Mouse (Mus musculus) liver, embryonic 11.5 days (tissue): ENCODE data around the gene Muc13. TPM values are rescaled to one million over a fixed set of nuclear protein-coding genes. Genes with fewer than 3 reads are reported as not detected.

Source experiments
- ATAC-seq: fragments of 200-750 bp; cut with Nextera tagmentation; replicated peaks from 2 replicates; pipeline ENCODE4 v1.8.0; 2017; ENCODE audit warnings: moderate number of reproducible peaks, mild to moderate bottlenecking, moderate TSS enrichment, moderate library complexity; ENCODE audit not compliant: low FRiP score
- DNase-seq: peaks from one replicate; pipeline ENCODE4 v3.0.0-alpha.2; 2017; ENCODE audit warnings: low spot score
- H3K27ac ChIP-seq: fragments of 300-500 bp; sonication (generic); 2 replicates; pipeline ENCODE4 v1.5.1; 2014; ENCODE audit warnings: mild to moderate bottlenecking, low read depth, low read length, control low read depth
- H3K27me3 ChIP-seq: fragments of 300-500 bp; sonication (generic); replicated peaks from 2 replicates; pipeline ENCODE4 v1.6.1; 2014; ENCODE audit warnings: low read length, mixed read lengths; ENCODE audit not compliant: control insufficient read depth, insufficient read depth
- H3K36me3 ChIP-seq: fragments of 300-500 bp; sonication (generic); 2 replicates; pipeline ENCODE4 v1.6.1; 2014; ENCODE audit warnings: mild to moderate bottlenecking, low read length, moderate library complexity, mixed read lengths; ENCODE audit not compliant: control insufficient read depth, insufficient read depth
- H3K4me1 ChIP-seq: fragments of 300-500 bp; sonication (generic); replicated peaks from 2 replicates; pipeline ENCODE4 v1.6.1; 2014; ENCODE audit warnings: low read length, mixed read lengths; ENCODE audit not compliant: control insufficient read depth, insufficient read depth
- H3K4me2 ChIP-seq: fragments of 300-500 bp; sonication (generic); 2 replicates; pipeline ENCODE4 v1.6.1; 2014; ENCODE audit warnings: mild to moderate bottlenecking, control low read depth, moderate library complexity
- H3K4me3 ChIP-seq: fragments of 300-500 bp; sonication (generic); 2 replicates; pipeline ENCODE4 v1.5.1; 2014; ENCODE audit warnings: low read depth, low read length, control low read depth
- H3K9ac ChIP-seq: fragments of 300-500 bp; sonication (generic); 2 replicates; pipeline ENCODE4 v1.6.1; 2014; ENCODE audit warnings: low read depth, low read length, control low read depth
- H3K9me3 ChIP-seq: fragments of 300-500 bp; sonication (generic); 2 replicates; pipeline ENCODE4 v1.6.1; 2016; ENCODE audit warnings: low read length, inconsistent platforms, mixed read lengths; ENCODE audit not compliant: control insufficient read depth
- WGBS: fragments of 180-500 bp; shearing (Covaris S2); extraction: QIAGEN DNeasy Blood & Tissue Kit; methylation state at CpG from one replicate; pipeline ENCODE4 v1.1.7; 2014; 5-methylcytosine and 5-hydroxymethylcytosine counted together
- polyA plus RNA-seq: library from polyadenylated mRNA; unstranded; fragments of >200 nt; fragmentation: Nextera tagmentation; extraction: Ambion mirVana; gene quantifications from 2 replicates; pipeline ENCODE4 v1.2.1, GENCODE M21; 2014

The Muc13 gene
- polyA plus RNA-seq, 1 experiment from 2014 or later = 10.1 TPM

- no peak for DNase-seq
- peak; percentile 46 for ATAC-seq
- Histone ChIP-seq H3K9me3 (no peaks in the 10 kb centered on the region), H3K4me2 (peak overlapping the region; percentile 10; the same call in 1 of the 2 replicates), H3K27me3 (no peaks in the 10 kb centered on the region), H3K36me3 (no peaks in the 10 kb centered on the region), H3K27ac (no peak overlapping the region), H3K4me1 (peaks cover 28% of the 10 kb centered on the region), H3K9ac (no peak overlapping the region), H3K4me3 (no peak overlapping the region)
- WGBS = 58% methylated on average over 12 of the region's 12 CpGs
These were observed 29.2 kb upstream of the Muc13 start for GRCm38 (mm10) chr16:33764501-33765193.

GRCm38 (mm10) chr16:33765477-33765876, 28.4 kb upstream of the Muc13 start:
- no peak for ATAC-seq
- Histone ChIP-seq H3K4me2 (no peak overlapping the region), H3K9me3 (no peaks in the 10 kb centered on the region), H3K9ac (no peak overlapping the region), H3K36me3 (no peaks in the 10 kb centered on the region), H3K27ac (no peak overlapping the region), H3K27me3 (no peaks in the 10 kb centered on the region), H3K4me1 (peaks cover 28% of the 10 kb centered on the region), H3K4me3 (no peak overlapping the region)
- DNase-seq = no peak
- WGBS = 83% methylated on average over 2 of the region's 2 CpGs

GRCm38 (mm10) chr16:33766309-33766708, 27.5 kb upstream of the Muc13 start:
- ATAC-seq (peak; percentile 56; the same call in 1 of the 2 replicates), DNase-seq (no peak)
- Histone ChIP-seq H3K27me3 (no peaks in the 10 kb centered on the region), H3K9me3 (no peaks in the 10 kb centered on the region), H3K4me2 (peak overlapping the region; percentile 46), H3K36me3 (no peaks in the 10 kb centered on the region), H3K4me1 (peaks cover 27% of the 10 kb centered on the region), H3K9ac (no peak overlapping the region), H3K27ac (no peak overlapping the region), H3K4me3 (peak overlapping the region; percentile 10; the same call in 1 of the 2 replicates)
- WGBS = 65% methylated on average over 12 of the region's 12 CpGs

- H3K27ac ChIP-seq = no peak overlapping the region
- 55% methylated on average over 15 of the region's 15 CpGs for WGBS
- peak overlapping the region; percentile 10; the same call in 1 of the 2 replicates for H3K4me3 ChIP-seq
- H3K9me3 ChIP-seq = no peaks in the 10 kb centered on the region
- DNase-seq (no peak), ATAC-seq (peak; percentile 32; the same call in 1 of the 2 replicates)
- H3K27me3 ChIP-seq = no peaks in the 10 kb centered on the region
- H3K36me3 ChIP-seq = no peaks in the 10 kb centered on the region
- peaks cover 22% of the 10 kb centered on the region for H3K4me1 ChIP-seq
- H3K9ac ChIP-seq = no peak overlapping the region
- peak overlapping the region; percentile 46 for H3K4me2 ChIP-seq
These were observed 27.1 kb upstream of the Muc13 start for GRCm38 (mm10) chr16:33766757-33767156.

GRCm38 (mm10) chr16:33768491-33769278, 25.2 kb upstream of the Muc13 start:
- Histone ChIP-seq H3K4me1 (peaks cover 23% of the 10 kb centered on the region), H3K36me3 (no peaks in the 10 kb centered on the region), H3K27me3 (no peaks in the 10 kb centered on the region), H3K9me3 (no peaks in the 10 kb centered on the region), H3K27ac (no peak overlapping the region), H3K4me2 (no peak overlapping the region), H3K9ac (no peak overlapping the region), H3K4me3 (no peak overlapping the region)
- ATAC-seq (no peak), DNase-seq (no peak)
- 82% methylated on average over 3 of the region's 3 CpGs for WGBS

- H3K27ac ChIP-seq = no peak overlapping the region; the same call in 1 of the 2 replicates
- H3K4me3 ChIP-seq = no peak overlapping the region
- no peak for ATAC-seq
- no peaks in the 10 kb centered on the region for H3K27me3 ChIP-seq
- no peaks in the 10 kb centered on the region for H3K9me3 ChIP-seq
- no peak for DNase-seq
- H3K9ac ChIP-seq = no peak overlapping the region
- 50% methylated on average over 7 of the region's 7 CpGs for WGBS
- H3K4me1 ChIP-seq = peaks cover 16% of the 10 kb centered on the region
- H3K4me2 ChIP-seq = no peak overlapping the region
- H3K36me3 ChIP-seq = no peaks in the 10 kb centered on the region
These were observed 24.0 kb upstream of the Muc13 start for GRCm38 (mm10) chr16:33769848-33770247.

GRCm38 (mm10) chr16:33770778-33771454, 22.9 kb upstream of the Muc13 start:
- Histone ChIP-seq H3K9me3 (no peaks in the 10 kb centered on the region), H3K4me1 (peaks cover 17% of the 10 kb centered on the region), H3K36me3 (no peaks in the 10 kb centered on the region), H3K4me3 (no peak overlapping the region), H3K9ac (no peak overlapping the region), H3K4me2 (no peak overlapping the region), H3K27ac (no peak overlapping the region), H3K27me3 (no peaks in the 10 kb centered on the region)
- 83% methylated on average over 4 of the region's 4 CpGs for WGBS
- no peak for DNase-seq
- no peak for ATAC-seq

GRCm38 (mm10) chr16:33772809-33773208, 21.0 kb upstream of the Muc13 start:
- Histone ChIP-seq H3K9me3 (no peaks in the 10 kb centered on the region), H3K9ac (no peak overlapping the region), H3K4me2 (no peak overlapping the region), H3K27ac (no peak overlapping the region), H3K4me3 (no peak overlapping the region), H3K27me3 (no peaks in the 10 kb centered on the region), H3K4me1 (peaks cover 14% of the 10 kb centered on the region), H3K36me3 (no peaks in the 10 kb centered on the region)
- 57% methylated on average over 5 of the region's 5 CpGs for WGBS
- DNase-seq (no peak), ATAC-seq (peak; percentile 81)
